ENCODE assay signal across 13 mouse cellular contexts in genomic region chr8:48740951-48741350, GRCm38 (mm10).
DNase-seq lines count a peak whose midpoint lies in the region; ATAC-seq and TF ChIP-seq lines count a peak whose summit lies in the region.
"Had no signal": no experiment of that assay in that cellular context is flagged by ENCODE, and none has a peak within 500 bp of the region (broad histone marks: within the 10 kb centered on the region; RNA-seq: fewer than 3 reads in every experiment).

No protein-coding gene starts in this region.

- no peaks in the 10 kb centered on the region for H3K36me3 ChIP-seq in forebrain, embryonic 13.5 days (ENCODE audit: poor library complexity, severe bottlenecking)
- no peaks in the 10 kb centered on the region for H3K36me3 ChIP-seq in forebrain, embryonic 12.5 days (replicated peaks)
- H3K36me3 ChIP-seq in neural tube, embryonic 15.5 days = no peaks in the 10 kb centered on the region
- no peaks in the 10 kb centered on the region for H3K36me3 ChIP-seq in intestine, postnatal 0 days (ENCODE audit: control insufficient read depth, insufficient read depth)
- no peaks in the 10 kb centered on the region for H3K36me3 ChIP-seq in kidney, adult 2 months (ENCODE audit: control insufficient read depth, insufficient read depth, low read length)
- H3K36me3 ChIP-seq: heart, embryonic 15.5 days had no signal

- H3K27me3 ChIP-seq in forebrain, embryonic 13.5 days = no peaks in the 10 kb centered on the region
- H3K27me3 ChIP-seq in forebrain, embryonic 12.5 days = no peaks in the 10 kb centered on the region
- no peaks in the 10 kb centered on the region for H3K27me3 ChIP-seq in neural tube, embryonic 15.5 days (replicated peaks)
- no peaks in the 10 kb centered on the region for H3K27me3 ChIP-seq in intestine, postnatal 0 days (replicated peaks; ENCODE audit: control insufficient read depth, insufficient read depth, low read length)
- no peaks in the 10 kb centered on the region for H3K27me3 ChIP-seq in kidney, adult 2 months (replicated peaks; ENCODE audit: control insufficient read depth, insufficient read depth, low read length)

- 39% methylated on average over 11 of the region's 11 CpGs for WGBS in forebrain, embryonic 13.5 days
- WGBS in forebrain, embryonic 12.5 days = 47% methylated on average over 11 of the region's 11 CpGs
- 49% methylated on average over 11 of the region's 11 CpGs for WGBS in neural tube, embryonic 15.5 days
- 54% methylated on average over 11 of the region's 11 CpGs for WGBS in intestine, postnatal 0 days
- 62% methylated on average over 11 of the region's 11 CpGs for WGBS in kidney, adult 2 months

- peaks cover 26% of the 10 kb centered on the region for H3K4me1 ChIP-seq in forebrain, embryonic 13.5 days
- H3K4me1 ChIP-seq in forebrain, embryonic 12.5 days = peaks cover 25% of the 10 kb centered on the region
- peaks cover 19% of the 10 kb centered on the region for H3K4me1 ChIP-seq in neural tube, embryonic 15.5 days
- H3K4me1 ChIP-seq in intestine, postnatal 0 days (replicated peaks; ENCODE audit: control insufficient read depth, insufficient read depth, low read length) = no peaks in the 10 kb centered on the region
- H3K4me1 ChIP-seq in kidney, adult 2 months (ENCODE audit: control insufficient read depth, insufficient read depth, low read length) = no peaks in the 10 kb centered on the region
- H3K4me1 ChIP-seq: heart, embryonic 15.5 days had no signal

- H3K27ac ChIP-seq in forebrain, embryonic 13.5 days = no peak overlapping the region
- H3K27ac ChIP-seq in forebrain, embryonic 12.5 days = no peak overlapping the region
- H3K27ac ChIP-seq in neural tube, embryonic 15.5 days (replicated peaks) = 0 out of 2 replicates have a peak overlapping the region, but pooled peaks have one; percentile 48
- H3K27ac ChIP-seq in intestine, postnatal 0 days (ENCODE audit: low read depth, low read length) = no peak overlapping the region
- no peak overlapping the region for H3K27ac ChIP-seq in kidney, adult 2 months (ENCODE audit: insufficient read depth, low read depth, low read length)
- H3K27ac ChIP-seq: heart, embryonic 15.5 days; kidney, postnatal 0 days had no signal

- no peak for DNase-seq in neural tube, embryonic 10.5 days (ENCODE audit: extremely low spot score, low spot score)
- peak; percentile 9 for DNase-seq in telencephalon, adult 2 months (ENCODE audit: low read depth, low spot score)
- no peak for DNase-seq in kidney, adult 2 months
- DNase-seq: cerebellum, postnatal 25 days; lung, postnatal 4 days; thymus, postnatal 36 days had no signal

- no peak overlapping the region for H3K4me3 ChIP-seq in forebrain, embryonic 13.5 days
- no peak overlapping the region for H3K4me3 ChIP-seq in forebrain, embryonic 12.5 days (replicated peaks)
- no peak overlapping the region for H3K4me3 ChIP-seq in neural tube, embryonic 15.5 days (replicated peaks)
- no peak overlapping the region for H3K4me3 ChIP-seq in intestine, postnatal 0 days (ENCODE audit: low read depth, low read length)
- no peak overlapping the region for H3K4me3 ChIP-seq in kidney, adult 2 months (ENCODE audit: insufficient read depth, low read depth, low read length)

- peak overlapping the region; percentile 56 for H3K4me2 ChIP-seq in forebrain, embryonic 13.5 days
- no peak overlapping the region for H3K4me2 ChIP-seq in forebrain, embryonic 12.5 days
- peak overlapping the region; percentile 52; the same call in 1 of the 2 replicates for H3K4me2 ChIP-seq in neural tube, embryonic 15.5 days
- peak overlapping the region; percentile 43 for H3K4me2 ChIP-seq in intestine, postnatal 0 days (replicated peaks; ENCODE audit: low read depth)

- H3K9me3 ChIP-seq in forebrain, embryonic 13.5 days (replicated peaks) = no peaks in the 10 kb centered on the region
- no peaks in the 10 kb centered on the region; the same call in 1 of the 2 replicates for H3K9me3 ChIP-seq in forebrain, embryonic 12.5 days
- no peaks in the 10 kb centered on the region for H3K9me3 ChIP-seq in neural tube, embryonic 15.5 days (replicated peaks)
- H3K9me3 ChIP-seq in intestine, postnatal 0 days (ENCODE audit: control insufficient read depth) = no peaks in the 10 kb centered on the region
- H3K9me3 ChIP-seq: heart, embryonic 15.5 days had no signal

- H3K9ac ChIP-seq in forebrain, embryonic 13.5 days = no peak overlapping the region
- H3K9ac ChIP-seq in forebrain, embryonic 12.5 days = no peak overlapping the region
- H3K9ac ChIP-seq in neural tube, embryonic 15.5 days (replicated peaks) = no peak overlapping the region
- no peak overlapping the region for H3K9ac ChIP-seq in intestine, postnatal 0 days (ENCODE audit: low read depth, low read length)
- H3K9ac ChIP-seq: heart, embryonic 15.5 days had no signal

- TF ChIP-seq CTCF in intestine, postnatal 0 days (IDR thresholded peaks at IDR 0.05; ENCODE audit: low read depth) = no peak
- no peak for TF ChIP-seq CTCF in kidney, adult 2 months (conservative IDR thresholded peaks at IDR 0.05; ENCODE audit: insufficient read depth, insufficient read length, low read depth, low read length)

- ATAC-seq in forebrain, embryonic 13.5 days = peak; percentile 25; the same call in 1 of the 2 replicates
- ATAC-seq in forebrain, embryonic 12.5 days (ENCODE audit: low FRiP score) = no peak
- no peak for ATAC-seq in neural tube, embryonic 15.5 days (ENCODE audit: low FRiP score)
- ATAC-seq in intestine, postnatal 0 days = no peak
- no peak for ATAC-seq in megakaryocyte progenitor cell, adult 5-6 weeks (replicated peaks; ENCODE audit: poor library complexity)

- no peak for TF ChIP-seq POLR2A in kidney, adult 2 months (IDR thresholded peaks at IDR 0.05; ENCODE audit: low read depth, low read length)
